Mouse (Mus musculus) gastrocnemius, adult 18-20 months (tissue): ENCODE measurements around the gene Ism1. TPM values are rescaled to one million over a fixed set of nuclear protein-coding genes. Genes with fewer than 3 reads are reported as not detected.
A peak's percentile ranks its signal among the peaks of the same experiment; 100 is the strongest.

Experiments used
- DNase-seq: peaks from one replicate; pipeline ENCODE4 v3.0.0; 2021; ENCODE audit warnings: low spot score
- long read RNA-seq, 2 experiments: library from polyadenylated mRNA; stranded (forward); transcript quantifications; one replicate each; pipeline ENCODE4 v2.0.0; 2021
- total RNA-seq, 2 experiments: library from RNA; stranded (reverse); gene quantifications; 2 replicates each; pipeline ENCODE4 v1.2.3; 2021

The Ism1 gene
- total RNA-seq = under 1 TPM; 0.34 to 0.57 TPM
- long read RNA-seq, experiment 1, partial matches to known transcripts = 0 of 1 reads
- long read RNA-seq, experiment 1, other reads (novel, unspliced or antisense) = 0 of 1 reads
- long read RNA-seq, experiment 2, partial matches to known transcripts = 0 of 1 reads
- long read RNA-seq, experiment 2, other reads (novel, unspliced or antisense) = 0 of 1 reads

DNA sequence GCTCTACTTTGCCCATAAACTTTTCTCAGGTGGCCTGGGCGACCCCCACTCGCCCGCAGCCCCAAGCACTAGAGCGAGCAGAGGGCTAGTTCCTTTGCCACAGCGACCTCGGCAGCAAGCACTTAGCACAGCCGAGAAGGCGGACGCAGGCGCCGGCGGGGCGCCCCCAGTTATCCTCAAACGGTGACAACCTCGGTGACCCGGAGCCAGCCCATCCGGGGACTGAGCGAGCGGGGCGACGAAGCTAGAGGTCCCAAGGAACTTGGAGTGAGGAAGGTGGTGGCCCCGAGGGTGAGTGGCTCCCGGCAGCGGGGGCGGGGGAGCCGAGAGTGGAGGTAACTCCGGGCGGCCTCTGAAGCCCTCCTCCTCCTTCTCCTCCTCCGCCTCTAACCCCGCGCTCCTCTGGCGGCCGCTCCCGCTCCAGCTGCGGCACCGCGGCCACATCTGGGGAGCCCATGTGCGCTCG is at the start of gene Ism1:
Gene Ism1 (plus strand): TSS at position 370 of the 466 bp plus-strand sequence.
- peak; percentile 1 for DNase-seq

DNA sequence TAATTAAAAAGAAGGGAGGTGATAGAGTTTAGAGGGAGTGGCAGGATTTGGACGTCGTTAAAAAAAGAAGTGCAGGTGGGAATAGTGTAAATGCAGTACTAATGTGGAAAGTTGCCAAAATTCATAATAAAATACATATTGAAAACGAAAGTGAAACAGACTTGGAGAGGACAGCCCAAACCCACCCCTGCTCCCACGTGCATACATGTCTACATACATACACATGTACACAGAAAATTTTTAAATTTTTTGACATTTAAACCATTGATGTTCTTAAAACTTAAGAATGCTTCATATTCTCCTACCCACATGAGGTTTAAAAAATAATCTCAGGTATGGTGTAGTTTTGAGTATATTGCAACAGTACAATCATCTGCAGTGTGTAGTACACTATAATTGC is 49.2 kb upstream of the Ism1 start:
- DNase-seq = no peak

DNA sequence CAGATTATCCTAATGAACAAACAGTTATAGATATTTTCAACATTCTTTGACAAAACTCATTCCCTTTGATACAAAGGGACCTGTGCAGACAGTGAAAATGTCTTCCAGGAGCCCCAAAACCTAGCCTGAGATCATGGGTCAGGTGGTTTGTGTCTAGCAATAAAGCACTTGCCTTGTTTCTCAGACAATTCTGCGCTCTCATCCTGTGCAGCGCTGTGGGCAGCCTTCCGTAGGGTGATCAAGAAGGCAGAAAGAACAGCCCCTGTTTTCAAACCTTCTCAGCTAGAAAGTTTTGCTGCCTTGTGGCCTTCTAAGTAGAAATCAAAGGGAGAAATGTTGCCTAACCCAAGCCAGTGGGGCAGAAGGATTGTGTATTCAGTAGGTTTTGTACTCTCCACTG is 48.3 kb upstream of the Ism1 start:
- DNase-seq = no peak

DNA sequence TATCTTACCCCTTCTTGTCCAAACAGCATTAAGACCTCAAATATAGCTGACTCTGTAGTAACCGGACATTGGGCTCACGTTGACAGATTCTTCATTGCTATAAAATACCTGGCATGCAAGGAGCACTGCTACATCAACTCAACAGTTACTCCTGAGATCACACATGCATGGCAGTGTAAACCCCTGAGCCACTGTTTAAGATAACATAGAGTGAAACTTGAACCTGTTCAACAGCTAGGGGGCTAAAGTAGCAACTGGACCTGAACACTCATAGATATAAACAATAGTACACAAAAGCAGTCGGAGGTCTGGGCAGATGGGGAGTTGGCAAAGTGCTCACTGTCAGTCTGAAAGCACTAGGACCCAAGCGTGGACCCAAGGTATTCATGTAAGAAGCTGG is 43.5 kb upstream of the Ism1 start:
- no peak for DNase-seq

DNA sequence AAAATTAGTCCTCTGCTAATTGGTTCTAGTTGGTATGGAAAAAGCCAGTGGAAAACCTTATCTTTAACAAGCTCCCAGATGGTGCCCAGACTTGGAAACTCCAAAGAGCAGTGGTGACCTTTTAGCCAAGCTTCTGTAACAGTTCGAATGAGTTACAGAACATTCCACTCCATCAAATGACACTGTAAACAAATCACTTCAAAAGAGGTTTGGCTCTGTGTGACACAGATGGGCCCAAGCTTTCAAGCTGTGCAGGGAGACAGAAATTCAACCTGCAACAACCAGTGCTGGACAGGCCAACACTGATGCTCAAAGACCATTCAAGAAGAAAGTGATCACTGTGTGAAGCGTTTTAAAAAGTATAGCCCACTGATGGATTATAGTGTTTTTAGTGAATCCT is 40.1 kb upstream of the Ism1 start:
- DNase-seq = no peak

DNA sequence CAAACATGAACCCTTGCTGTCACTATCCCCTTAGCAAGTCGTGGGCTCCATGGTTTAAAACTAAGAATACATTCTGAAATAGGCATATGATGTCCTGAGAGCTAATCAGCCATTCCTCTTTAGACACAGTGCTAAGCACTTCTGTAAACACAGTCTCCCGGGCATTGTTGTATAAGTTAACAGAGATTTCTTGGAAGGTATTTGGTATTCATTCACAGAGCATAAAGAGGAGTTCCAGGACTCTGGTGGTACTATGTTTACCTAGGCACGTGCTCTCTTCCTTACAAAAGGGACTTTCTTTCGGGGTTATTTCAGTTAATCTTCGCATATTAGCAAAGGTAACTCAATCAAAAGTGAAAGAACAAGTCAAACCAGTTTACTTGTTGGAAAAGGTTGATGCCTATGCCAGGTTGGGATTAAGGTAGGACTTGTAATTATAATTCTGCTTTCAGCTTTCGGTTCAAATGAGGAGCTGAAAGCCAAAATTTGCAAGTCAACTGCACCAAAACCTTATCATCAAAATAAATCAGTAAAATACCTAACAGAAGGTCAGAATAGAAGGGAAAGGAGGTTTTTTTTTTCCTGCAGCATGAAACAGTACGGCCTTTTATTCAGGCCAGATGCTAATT is 36.1 kb upstream of the Ism1 start:
- DNase-seq = no peak

DNA sequence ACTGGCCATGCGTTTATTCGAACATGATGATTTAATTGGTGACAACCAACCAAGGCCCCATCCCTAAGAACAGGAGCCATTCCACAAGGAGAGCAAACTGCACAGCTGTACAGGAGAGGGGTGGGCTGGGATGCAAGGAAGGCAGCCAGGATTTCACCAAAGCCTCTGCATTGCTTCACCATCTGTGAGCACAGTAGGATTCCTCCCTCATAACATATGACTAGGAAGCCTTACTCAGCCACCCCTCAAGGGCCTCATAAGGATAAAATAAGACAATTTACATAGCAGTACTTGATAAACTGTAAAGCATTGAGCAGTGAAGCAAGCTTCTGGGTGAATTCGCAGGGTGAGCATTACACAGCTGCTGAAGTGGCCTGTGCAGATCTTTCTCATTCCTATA is 28.5 kb upstream of the Ism1 start:
- DNase-seq = no peak

DNA sequence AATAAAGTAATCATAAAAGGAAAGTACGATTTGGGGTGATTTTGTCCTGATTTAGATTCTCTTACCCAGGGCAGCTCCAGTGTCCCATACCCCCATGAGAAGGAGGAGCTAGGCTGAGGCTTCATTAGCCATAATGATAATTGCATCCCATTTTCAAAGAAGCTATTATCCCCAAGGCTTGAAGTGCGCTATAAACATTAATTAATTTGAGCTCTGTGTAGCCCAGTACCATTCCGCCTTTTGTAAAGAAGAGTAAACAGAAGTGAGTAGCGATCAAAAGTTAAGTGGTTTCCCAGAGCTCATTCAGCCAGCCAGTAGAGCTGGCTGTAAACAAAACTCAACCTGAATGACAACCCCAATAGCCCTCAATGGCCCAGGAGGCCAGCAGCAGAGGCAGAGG is 21.2 kb upstream of the Ism1 start:
- DNase-seq = no peak

DNA sequence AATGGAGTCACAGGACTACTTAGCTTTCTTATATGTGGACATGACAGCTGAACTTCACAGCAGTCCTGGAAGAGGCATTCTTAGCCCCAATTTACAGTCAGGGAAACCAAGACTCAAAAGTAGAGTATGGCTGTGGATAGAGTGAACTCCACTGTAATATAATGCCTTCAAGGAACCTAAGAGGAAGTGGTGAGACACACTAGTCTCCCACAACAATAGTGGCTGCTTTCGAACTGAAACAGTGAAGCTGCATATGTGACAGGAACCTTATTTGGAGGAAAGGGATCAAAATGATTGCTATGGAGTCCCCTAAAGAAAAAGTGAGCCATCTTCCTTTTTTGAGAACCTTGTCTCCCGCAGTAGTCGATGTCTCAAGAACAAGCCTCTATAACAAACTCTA is 6.1 kb upstream of the Ism1 start:
- DNase-seq = no peak

DNA sequence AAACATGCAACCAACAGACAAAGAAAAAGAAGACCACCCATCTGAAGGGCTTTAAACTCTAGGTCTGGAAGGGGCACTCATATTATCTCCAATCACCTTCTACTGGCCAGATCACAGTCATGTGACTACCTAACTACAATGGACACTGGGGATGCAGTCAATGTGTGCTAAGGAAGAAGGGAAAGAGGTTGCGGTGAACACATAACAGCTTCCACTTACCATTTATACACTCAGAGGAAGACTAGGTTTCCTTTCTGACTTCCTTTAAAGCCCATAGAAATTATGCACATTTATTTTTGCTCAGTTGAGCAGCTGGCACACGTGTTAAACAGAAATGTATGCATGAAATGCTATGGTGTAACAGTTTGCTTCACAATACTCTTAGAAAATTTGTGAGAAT is 5.6 kb upstream of the Ism1 start:
- DNase-seq = no peak

DNA sequence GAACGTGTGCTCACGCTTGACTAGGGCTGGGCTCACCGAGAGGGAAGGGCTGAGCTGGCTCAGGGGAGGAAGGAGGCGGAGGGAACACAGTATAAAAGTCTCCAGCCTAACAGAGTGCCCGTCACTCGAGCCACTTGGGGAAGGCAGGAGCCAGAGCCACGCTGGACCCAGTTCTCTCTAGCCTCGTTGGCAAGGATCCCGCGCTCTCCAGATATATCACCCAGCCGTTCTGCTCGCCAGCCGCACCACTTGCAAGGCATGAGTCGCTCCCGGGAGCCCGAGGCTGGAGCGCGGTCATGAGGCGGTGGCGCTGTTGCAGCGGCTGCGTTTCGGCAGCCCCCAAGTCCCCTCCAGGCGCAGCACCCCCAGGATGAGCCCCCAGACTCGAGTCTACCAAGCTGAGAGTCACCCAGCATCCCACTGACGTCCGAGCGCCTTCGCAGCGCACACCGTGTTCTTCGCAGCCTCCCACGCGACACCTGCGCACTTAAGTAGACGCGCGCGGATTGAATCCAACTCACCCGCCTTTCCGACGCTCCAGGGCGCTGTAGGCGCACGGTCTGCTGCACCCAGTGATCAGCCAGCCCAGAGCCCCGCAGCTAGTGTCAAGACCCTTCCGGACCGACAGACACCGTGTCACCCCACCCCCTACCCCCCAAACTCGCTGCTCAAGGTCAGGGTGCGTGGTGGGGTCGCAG is 764 bp upstream of the Ism1 start:
- DNase-seq = peak; percentile 49

DNA sequence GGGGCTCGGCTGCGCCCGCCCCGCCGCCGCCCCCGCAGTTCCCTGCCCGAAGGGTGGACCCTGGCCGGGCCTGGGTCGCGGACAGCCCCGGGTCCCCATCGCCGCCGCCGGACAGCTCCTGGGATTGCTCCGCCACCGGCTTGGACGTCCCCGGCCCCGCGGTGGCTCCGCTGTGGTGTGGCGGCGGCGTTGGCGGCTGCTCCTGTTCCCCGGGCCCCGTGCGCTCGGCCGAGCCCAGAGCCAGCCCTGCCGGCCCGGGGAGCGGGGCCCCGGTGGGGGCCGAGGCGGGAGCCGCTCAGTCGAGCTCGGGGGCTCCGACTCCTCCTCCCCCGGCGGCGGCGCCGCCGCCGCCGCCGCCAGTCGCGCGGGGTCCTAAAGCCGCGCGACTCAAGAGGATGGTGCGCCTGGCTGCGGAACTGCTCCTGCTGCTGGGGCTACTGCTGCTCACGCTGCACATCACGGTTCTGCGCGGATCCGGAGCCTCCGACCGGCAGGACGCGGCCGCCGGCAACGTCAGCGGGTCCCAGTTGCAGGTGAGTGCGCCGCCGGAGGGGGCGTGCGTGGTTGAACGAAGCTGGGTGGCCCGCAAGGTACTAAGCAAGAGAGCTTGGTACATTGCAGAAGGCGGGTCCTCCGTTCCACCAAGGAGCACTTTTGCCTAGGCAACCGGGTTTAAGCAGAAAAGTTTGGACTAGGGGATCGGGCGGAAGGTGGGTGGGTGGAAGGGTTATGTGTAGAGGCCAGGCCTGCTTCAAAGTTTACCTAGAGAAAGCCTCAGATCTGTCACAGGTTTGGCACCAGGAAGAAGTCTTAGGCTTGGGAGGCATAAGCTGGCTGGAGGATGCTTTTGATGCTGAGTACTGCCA is 530 bp downstream of the Ism1 start:
- peak; percentile 8 for DNase-seq

DNA sequence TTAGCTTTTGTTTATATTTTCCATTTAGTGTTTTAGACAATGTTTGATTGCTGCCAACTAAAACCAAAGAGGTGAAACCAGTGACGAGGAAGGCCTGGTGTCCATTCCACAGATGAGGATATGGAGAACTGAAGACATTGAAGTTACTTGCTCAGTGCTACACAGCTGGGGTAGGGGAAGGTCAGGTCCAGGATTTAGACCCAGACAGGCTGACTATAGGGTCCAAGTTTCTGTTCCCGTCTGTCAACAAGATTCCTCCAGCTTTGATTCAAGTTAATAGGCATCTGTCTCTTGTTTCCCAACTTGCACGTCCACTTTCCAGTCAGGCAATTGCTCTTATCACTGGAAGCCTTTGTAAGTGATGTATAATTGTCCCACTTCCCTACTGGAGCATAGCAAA is 4.6 kb downstream of the Ism1 start:
- no peak for DNase-seq

DNA sequence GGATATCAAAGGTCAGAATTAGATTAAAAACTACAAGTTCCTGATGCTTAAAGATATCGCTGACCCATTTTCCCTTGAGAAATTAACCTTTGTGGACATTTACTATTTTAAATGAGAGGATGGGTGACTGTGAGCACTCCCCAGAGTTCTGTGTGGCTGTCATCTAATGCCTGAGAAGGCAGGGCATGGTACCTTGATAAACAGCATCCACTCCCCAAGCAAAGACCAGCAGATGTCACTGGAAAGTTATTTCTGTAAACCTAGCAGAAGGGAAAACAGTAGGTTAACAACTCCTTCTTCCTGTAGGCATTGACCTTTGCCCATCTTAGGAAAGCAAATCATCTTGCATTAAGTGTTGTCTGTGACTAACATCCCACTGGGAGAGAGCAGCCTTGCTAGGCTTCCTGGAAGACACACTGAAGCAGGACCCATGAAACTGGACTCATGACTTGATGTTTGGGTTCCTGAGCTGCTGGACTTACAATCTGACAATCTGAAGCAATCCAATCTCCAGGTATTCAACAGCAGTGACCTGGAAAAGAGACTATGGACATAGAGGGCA is 11.5 kb downstream of the Ism1 start:
- no peak for DNase-seq

DNA sequence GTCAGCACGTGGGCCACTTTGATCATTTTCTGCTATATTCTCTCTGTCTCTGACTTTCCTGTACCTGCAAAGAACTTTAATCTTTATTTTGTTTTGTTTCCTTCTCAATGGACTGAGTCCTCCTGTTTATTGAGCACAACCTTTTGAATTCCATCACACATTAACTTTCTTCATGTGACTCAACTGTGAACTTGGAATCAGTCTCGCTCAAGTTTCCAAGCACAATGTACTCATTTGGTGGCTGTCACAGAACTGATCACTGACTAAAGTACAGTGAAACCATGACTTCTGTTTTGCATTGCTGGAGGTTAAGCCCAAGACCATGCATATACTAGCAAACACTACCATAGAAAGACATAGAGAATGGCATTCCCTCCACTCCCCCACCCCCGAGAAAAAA is 15.5 kb downstream of the Ism1 start:
- no peak for DNase-seq

DNA sequence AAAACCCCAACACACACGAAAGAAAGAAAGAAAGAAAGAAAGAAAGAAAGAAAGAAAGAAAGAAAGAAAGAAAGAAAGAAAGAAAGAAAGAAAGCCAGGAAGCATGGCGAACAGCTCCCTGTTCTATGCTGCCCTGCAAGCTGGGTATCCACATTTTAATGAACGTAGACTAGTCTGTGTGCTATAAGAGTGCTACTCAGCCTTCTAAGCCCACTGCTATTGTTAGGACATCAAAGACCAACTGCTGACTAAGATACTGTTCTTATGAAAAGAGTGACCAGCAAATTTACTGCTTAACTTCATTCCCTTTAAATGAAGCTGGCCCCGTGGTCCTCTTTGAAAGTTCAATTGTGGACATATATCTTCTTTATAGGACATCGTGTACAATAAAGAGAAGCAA is 16.7 kb downstream of the Ism1 start:
- no peak for DNase-seq

DNA sequence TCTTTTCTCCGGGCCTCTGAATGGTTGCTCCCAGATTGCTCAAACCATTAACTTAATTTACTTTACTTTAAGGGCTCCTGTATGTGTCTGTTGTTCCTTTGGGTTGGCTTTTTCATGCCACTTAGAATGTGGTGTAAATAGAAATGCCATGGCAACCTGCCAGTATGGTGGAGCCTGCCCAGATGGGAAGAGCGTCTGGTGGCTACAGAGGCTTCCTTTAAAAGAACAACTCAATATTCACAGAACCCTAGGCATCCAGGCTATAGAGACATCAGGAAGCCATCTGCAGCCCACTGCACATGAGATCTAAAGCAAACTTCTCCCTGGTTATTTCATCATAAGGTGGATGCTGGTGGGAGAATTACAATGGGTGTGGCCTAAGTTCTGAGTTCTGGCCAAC is 18.6 kb downstream of the Ism1 start:
- DNase-seq = no peak

DNA sequence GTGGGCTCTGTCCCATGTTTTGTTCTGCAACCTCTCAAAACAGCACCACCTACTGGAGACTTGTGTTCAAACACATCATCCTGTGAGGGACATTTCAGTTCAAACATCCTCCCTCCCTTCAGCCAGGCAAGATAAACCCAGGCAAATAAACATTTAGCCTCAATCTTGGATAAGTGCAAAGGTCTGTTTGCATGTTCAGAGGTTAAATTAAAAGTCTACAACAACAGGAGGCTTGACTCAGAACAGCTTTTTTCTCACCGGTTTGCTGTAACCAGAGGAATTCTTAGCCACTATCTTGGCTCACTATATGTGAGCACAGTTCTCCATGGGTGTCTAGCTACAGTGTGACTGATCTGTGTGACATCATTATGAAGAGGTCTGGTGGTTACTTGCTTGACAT is 22.6 kb downstream of the Ism1 start:
- no peak for DNase-seq

DNA sequence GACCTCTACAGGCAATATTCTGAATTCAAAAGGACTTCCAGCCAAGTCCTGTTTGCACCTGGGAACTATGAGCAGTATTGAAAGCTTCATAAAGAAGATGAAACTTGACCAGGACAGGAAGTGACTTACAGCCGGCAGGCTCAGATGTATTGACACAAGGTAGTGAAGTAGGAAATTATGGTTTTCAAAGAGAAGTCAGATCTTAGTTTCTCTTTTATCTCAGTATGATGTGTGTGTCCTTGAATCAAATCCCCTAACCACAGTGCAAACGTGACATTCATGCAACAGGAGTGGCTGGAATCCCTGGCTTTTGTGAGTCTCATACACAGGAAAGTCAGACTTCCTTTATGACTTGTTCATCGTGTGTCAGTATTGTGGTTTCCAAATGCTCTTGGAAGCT is 27.0 kb downstream of the Ism1 start:
- no peak for DNase-seq

DNA sequence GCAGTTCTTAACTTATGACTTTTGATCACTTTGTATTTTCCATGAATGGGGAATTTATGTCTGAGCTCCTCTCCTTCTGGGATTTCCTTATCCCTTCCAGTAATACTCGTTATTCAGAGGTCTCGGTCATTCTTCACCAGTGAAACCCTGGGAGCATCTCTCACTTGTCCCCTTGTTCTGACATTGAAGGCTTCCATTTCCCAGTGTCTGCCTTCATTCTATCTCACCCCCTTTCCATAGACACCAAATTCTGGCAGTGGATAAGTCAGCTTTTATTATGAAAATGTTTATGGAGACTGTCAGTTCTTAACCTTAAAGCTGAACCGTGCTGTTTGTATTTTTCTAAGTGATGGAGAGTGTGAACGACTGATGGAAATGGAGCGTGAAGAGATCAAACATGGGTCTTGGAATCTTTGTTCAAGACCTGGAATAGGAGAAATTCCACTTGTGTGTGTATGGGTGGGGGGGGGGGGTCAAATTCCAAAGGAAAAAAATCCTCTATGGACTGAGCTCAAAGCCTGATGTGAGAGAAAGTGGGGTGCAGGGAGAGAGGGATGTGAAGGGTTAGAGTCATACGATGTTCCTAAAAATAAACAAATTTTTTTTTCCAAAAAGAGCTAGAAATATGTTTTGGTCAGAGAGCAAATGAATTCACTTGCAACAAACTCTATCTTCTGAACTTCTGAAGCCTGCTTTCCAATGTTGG is 30.4 kb downstream of the Ism1 start:
- DNase-seq = no peak

DNA sequence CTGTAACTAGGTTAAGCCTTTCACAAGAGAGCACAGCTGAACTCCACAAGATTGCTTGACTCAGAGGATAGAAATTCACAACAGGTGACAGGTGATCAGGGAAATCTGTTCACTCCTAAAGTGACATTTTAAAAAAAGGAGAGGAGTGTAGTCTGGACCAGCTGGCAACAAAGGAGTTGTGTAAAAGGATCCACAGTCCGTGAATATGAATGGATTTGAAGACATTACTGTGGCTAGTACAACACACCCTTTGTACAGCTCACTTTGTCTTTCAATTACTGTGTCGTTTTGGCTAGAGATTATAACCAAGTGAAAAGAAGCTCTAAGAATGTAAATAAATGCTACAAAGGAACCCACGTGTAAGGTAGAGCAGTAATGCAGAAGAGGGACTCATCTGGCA is 33.7 kb downstream of the Ism1 start:
- DNase-seq = no peak
